Mouse (Mus musculus) lung, adult 2 months (tissue): ENCODE measurements at regions not wholly inside any gene's neighbourhood (a gene's known extent, or its start where the extent isn't known, plus 50 kb on each side); places are given as distances from the start of the nearest gene placed in this dataset.

Experiments used
- CTCF ChIP-seq: fragments of 200-500 bp; IDR thresholded peaks from 2 replicates; pipeline ENCODE4 v1.5.1; 2011; ENCODE audit warnings: mild to moderate bottlenecking, low read length, control low read depth; ENCODE audit not compliant: insufficient read depth
- POLR2A ChIP-seq: fragments of 200-500 bp; IDR thresholded peaks from 2 replicates; pipeline ENCODE4 v1.6.1; 2011; ENCODE audit warnings: low read depth, mild to moderate bottlenecking, control low read depth, low read length, borderline replicate concordance; ENCODE audit errors: extremely low read depth

GRCm38 (mm10) chr3:6876265-6876664, 256.0 kb upstream of the 1700008P02Rik start:
- TF ChIP-seq CTCF (no peak), POLR2A (no peak)
